Mouse (Mus musculus) olfactory bulb, adult 2 months (tissue): ENCODE data around the gene Fem1b. TPM values are rescaled to one million over a fixed set of nuclear protein-coding genes. Genes with fewer than 3 reads are reported as not detected.

Experiments used
- H3K27ac ChIP-seq: fragments of 200-500 bp; 2 replicates; pipeline ENCODE4 v1.5.1; 2012; ENCODE audit warnings: low read depth, low read length; ENCODE audit not compliant: insufficient read depth
- H3K4me1 ChIP-seq: fragments of 200-500 bp; 2 replicates; pipeline ENCODE4 v1.6.1; 2012; ENCODE audit warnings: low read length; ENCODE audit not compliant: control insufficient read depth, insufficient read depth
- H3K4me3 ChIP-seq: fragments of 200-500 bp; 2 replicates; pipeline ENCODE4 v1.5.1; 2012; ENCODE audit warnings: mild to moderate bottlenecking, low read depth, low read length, moderate library complexity; ENCODE audit not compliant: insufficient read depth
- CTCF ChIP-seq: fragments of 200-500 bp; IDR thresholded peaks from 2 replicates; pipeline ENCODE4 v1.5.1; 2012; ENCODE audit warnings: low read depth, mild to moderate bottlenecking, low read length, moderate library complexity; ENCODE audit not compliant: insufficient read depth
- POLR2A ChIP-seq: fragments of 200-500 bp; IDR thresholded peaks from 2 replicates; pipeline ENCODE4 v1.6.1; 2012; ENCODE audit warnings: mild to moderate bottlenecking, low read depth, low read length, moderate library complexity; ENCODE audit not compliant: insufficient read depth
- whole genome bisulfite sequencing: fragments of 180-500 bp; shearing (Covaris S2); methylation state at CpG from one replicate; pipeline ENCODE4 v1.1.7; 2018; 5-methylcytosine and 5-hydroxymethylcytosine counted together
- polyA plus RNA-seq: library from polyadenylated mRNA; stranded (reverse); fragments of >200 nt; gene quantifications from 2 replicates; pipeline ENCODE4 v1.2.4, GENCODE M21; 2012; ENCODE audit warnings: low replicate concordance; ENCODE audit not compliant: missing spikeins, insufficient read depth, insufficient read length

Fem1b gene
- polyA plus RNA-seq, 1 experiment = not detected

GRCm38 (mm10) chr9:62789856-62790255 is 21.9 kb downstream of the Fem1b start:
- WGBS = 94% methylated on average over 12 of the region's 12 CpGs
- H3K4me3 ChIP-seq = no peak overlapping the region
- no peak overlapping the region for H3K27ac ChIP-seq
- no peak for TF ChIP-seq CTCF
- no peak for TF ChIP-seq POLR2A
- peaks cover 8% of the 10 kb centered on the region for H3K4me1 ChIP-seq

GRCm38 (mm10) chr9:62786721-62787120 is 25.0 kb downstream of the Fem1b start:
- Histone ChIP-seq H3K4me1 (peaks cover 30% of the 10 kb centered on the region), H3K27ac (no peak overlapping the region), H3K4me3 (no peak overlapping the region)
- 57% methylated on average over 5 of the region's 5 CpGs for WGBS
- TF ChIP-seq POLR2A = no peak
- TF ChIP-seq CTCF = no peak

- TF ChIP-seq POLR2A = no peak
- TF ChIP-seq CTCF = no peak
- WGBS = 82% methylated on average over 2 of the region's 2 CpGs
Measured at GRCm38 (mm10) chr9:62784233-62784632, 27.5 kb downstream of the Fem1b start.

GRCm38 (mm10) chr9:62782976-62783781 is 28.6 kb downstream of the Fem1b start:
- H3K4me3 ChIP-seq = peak overlapping the region; percentile 6; the same call in 1 of the 2 replicates
- H3K27ac ChIP-seq = peak overlapping the region; percentile 98

More at GRCm38 (mm10) chr9:62784233-62784632, 27.5 kb downstream of the Fem1b start:
- Histone ChIP-seq H3K4me3 (no peak overlapping the region), H3K4me1 (peaks cover 36% of the 10 kb centered on the region), H3K27ac (peak overlapping the region; percentile 98)

GRCm38 (mm10) chr9:62781965-62782364 is 29.8 kb downstream of the Fem1b start:
- WGBS = 30% methylated on average over 3 of the region's 3 CpGs
- H3K4me1 ChIP-seq = peaks cover 51% of the 10 kb centered on the region
- H3K27ac ChIP-seq = peak overlapping the region; percentile 98
- H3K4me3 ChIP-seq = no peak overlapping the region
- TF ChIP-seq POLR2A (no peak), CTCF (no peak)

More at GRCm38 (mm10) chr9:62782976-62783781, 28.6 kb downstream of the Fem1b start:
- TF ChIP-seq CTCF = peak; percentile 91
- no peak for TF ChIP-seq POLR2A
- 29% methylated on average over 16 of the region's 16 CpGs for WGBS
- peaks cover 45% of the 10 kb centered on the region for H3K4me1 ChIP-seq

GRCm38 (mm10) chr9:62778721-62779120 is 33.0 kb downstream of the Fem1b start:
- H3K4me3 ChIP-seq = no peak overlapping the region
- peaks cover 43% of the 10 kb centered on the region for H3K4me1 ChIP-seq
- H3K27ac ChIP-seq = peak overlapping the region; percentile 28; the same call in 1 of the 2 replicates
- WGBS = 45% methylated on average over 9 of the region's 9 CpGs
- no peak for TF ChIP-seq CTCF
- no peak for TF ChIP-seq POLR2A

GRCm38 (mm10) chr9:62777461-62777860 is 34.3 kb downstream of the Fem1b start:
- Histone ChIP-seq H3K27ac (no peak overlapping the region), H3K4me1 (peaks cover 30% of the 10 kb centered on the region), H3K4me3 (no peak overlapping the region)
- no peak for TF ChIP-seq CTCF
- TF ChIP-seq POLR2A = no peak
- 7% methylated on average over 5 of the region's 5 CpGs for WGBS

- H3K27ac ChIP-seq = no peak overlapping the region
- peaks cover 20% of the 10 kb centered on the region for H3K4me1 ChIP-seq
- WGBS = 56% methylated on average over 4 of the region's 4 CpGs
- no peak overlapping the region for H3K4me3 ChIP-seq
- no peak for TF ChIP-seq POLR2A
- no peak for TF ChIP-seq CTCF
Measured at GRCm38 (mm10) chr9:62775464-62775863, 36.3 kb downstream of the Fem1b start.

GRCm38 (mm10) chr9:62772746-62773145 is 39.0 kb downstream of the Fem1b start:
- 84% methylated on average over 8 of the region's 8 CpGs for WGBS
- TF ChIP-seq POLR2A = no peak
- TF ChIP-seq CTCF = no peak
- Histone ChIP-seq H3K4me1 (peaks cover 20% of the 10 kb centered on the region), H3K27ac (no peak overlapping the region), H3K4me3 (no peak overlapping the region)
